Mouse (Mus musculus) layer of hippocampus, adult 11-12 months (tissue): ENCODE results near the gene Sipa1l1.
"Not testable (repeated sequence)": the region's sequence is repeated elsewhere in the genome, so short reads cannot be mapped to it uniquely, and the experiment has no call there.

ENCODE experiments used
- DNase-seq: peaks from one replicate; pipeline ENCODE4 v3.0.0; 2022; ENCODE audit warnings: low spot score

Gene Sipa1l1

DNA sequence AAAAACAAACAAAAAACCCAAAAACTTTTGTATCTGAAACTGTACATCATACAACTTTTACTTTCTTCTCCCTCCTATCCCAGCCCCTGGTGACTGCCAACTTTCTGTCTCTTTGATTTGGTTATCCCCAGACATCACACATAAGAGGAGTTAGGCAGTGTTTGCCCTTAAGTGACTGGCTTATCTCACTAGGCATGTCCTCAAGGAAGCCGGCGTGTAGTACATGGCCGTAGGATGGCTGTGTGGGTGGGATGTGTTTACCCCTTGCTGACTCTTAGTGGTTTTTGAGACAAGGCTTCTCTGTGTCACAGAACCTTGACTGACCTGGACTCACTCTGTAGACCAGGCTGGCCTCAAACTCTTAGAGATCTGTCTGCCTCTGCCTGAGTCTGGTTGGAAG, 6.6 kb downstream of the Sipa1l1 start:
- DNase-seq: no peak

DNA sequence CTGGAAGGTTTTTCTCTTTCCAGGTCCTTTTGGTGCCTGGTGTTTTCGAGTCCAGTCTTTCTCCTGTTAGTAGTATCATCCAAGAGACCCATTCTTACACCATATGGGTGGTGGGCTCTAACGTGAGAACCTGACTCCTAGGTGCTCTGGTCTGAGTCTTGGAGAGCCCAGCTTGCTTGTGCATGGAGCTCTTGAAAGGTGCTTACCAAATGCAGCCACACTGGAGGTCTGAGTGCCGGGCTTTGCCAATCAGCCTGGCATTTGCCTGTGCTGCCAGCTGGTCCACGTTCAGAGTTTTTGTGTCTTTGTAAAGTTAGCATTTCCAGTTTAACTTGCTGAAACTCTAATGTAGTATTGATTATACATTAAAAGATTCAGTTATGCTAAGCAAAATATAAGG, 9.5 kb downstream of the Sipa1l1 start:
- no peak for DNase-seq

DNA sequence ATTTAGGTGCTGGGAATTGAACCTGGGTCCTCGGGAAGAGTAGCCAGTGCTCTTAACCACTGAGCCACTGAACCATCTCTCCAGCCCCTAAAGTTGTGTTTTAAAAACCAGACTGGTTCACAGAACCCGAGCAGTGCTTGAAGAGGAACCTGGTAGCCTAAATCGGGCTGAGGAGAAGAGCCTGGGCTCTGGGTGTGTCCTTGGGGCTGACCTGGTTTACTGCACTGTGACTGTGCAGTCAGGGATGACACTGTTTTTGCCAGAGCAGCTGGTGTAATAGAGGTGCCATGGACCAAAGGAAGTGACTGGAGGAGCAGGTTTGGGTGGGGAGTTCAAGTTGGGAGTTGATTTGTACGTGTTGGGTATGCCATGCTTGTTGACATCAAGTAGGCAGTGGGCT, 10.5 kb downstream of the Sipa1l1 start:
- DNase-seq: no peak

DNA sequence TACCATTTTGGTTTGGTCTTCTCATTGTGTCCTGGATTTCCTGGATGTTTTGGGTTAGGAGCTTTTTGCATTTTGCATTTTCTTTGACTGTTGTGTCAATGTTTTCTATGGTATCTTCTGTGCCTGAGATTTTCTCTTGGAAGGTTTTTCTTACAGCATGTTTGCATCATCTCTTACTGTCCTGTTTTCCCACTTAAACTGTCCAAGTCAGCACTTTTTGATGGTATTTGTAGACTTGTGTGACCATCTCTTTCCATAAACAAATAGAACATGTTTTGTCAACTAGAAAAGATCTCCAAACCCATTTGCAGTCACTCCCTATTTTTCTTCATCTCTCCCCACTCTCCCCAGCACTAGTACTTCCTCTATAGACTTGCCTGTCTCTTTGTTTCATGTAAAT, 17.0 kb downstream of the Sipa1l1 start:
- DNase-seq: not testable (repeated sequence)

DNA sequence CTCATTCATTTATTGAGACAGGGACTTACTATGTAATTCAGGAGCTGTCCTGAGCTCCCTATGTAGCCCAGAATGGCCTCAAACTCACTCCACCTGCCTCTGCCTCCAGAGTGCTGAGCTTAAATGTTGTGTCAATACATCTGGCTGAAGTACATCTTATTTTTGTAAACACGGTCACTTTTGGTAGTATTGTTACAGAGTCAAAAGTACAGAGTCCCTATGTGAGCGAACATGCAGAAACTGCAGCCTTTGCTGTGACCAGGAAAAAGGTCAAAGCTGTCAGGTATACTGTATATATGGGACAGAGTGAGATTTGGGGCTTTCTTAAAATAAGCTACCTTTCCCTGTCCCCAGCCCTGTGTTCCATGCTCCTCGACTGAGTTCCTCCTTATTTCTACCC, 17.6 kb downstream of the Sipa1l1 start:
- no peak for DNase-seq

DNA sequence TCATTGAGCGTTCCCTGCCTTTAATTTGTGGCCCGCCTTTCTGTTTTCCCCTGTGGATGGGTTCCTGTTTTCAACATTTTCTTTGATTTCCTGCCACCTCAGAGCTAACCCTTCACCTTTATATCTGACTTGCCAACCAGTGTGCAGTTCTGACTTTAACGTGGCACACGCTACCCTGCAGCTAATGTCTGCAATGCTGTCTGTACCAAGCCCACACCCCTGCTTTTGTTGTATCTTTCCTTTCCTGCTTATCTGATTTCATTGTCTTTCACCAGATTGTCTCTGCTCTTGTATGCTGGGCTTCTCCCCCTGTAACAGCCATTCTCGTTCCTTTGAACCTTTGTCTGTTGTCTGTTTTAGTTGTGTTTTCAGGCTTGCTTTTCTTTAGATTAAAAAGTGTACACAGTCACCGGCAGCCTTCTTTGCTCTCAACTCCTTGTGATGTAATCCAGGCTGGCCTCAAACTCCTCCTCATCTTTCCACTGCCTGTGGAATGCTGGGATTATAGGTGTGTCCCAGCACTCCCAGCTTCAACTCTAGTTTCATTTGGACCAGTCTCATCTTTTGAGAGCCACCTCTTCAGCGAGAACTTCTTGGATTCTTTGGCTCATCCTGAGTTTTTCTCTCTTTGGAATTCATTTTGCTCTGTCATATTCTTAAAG, 18.2 kb downstream of the Sipa1l1 start:
- no peak for DNase-seq

DNA sequence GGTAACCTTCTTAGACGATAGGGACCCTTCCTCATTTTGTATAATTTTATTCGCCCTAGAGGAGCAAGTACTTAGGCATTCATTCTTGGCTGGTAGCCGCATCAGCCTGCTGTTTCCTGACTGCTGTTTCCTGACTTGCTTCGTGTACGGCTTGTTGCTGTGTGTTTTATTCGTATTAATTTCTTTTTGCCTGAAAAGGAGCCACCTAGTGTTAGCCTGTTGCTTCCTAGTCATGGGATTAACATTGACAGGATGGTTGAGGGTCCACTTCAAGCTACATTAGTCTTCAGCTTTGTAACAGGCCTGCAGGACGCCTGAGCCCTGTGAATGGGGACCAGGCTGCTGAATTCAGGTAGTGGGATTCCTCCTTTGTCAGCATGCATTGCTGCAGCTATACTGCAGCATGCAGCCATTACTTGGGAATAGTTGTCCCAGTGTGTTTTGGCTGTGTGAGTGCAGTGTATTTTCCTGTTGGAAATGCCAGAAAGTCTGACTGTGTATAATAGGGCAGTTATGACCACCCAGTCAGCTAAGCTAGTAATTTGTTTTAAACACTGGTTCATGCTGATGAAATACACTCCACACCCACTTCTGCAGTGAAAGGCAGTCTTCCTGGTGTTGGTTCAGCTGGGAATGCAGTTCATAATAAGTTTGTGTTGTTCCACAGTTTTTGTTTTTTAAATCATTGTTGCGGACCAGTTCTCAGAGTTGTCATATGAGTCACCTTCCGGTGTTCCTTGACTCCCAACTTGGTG, 19.4 kb downstream of the Sipa1l1 start:
- no peak for DNase-seq

DNA sequence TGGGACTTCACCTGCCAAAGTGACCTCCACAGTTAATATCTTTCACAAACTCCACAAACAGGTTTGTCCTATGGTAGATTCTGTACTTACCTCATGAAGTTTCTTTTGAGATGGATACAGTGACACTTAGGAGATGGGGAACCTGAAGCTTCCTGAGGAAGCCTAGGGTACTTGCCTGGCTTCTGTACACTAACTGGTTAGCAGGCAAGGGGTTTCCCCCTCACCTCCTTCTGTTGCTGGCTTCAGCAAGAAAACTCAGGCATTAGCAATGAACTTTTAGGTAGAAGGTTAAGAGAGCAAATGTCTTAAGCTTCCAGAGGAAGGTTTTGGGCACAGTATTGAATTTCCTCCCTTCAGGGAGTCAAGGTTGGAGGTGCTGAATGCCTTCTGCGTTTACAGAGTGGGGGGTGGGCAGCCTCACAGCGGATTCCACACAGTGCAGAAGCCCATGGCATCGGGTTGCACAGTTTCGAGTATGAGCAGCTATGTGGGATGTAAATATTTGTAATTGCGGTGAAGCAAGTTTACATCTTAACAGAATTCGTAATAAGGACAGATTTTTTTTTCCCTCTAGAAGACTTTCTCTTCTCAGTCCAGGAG, 20.1 kb downstream of the Sipa1l1 start:
- no peak for DNase-seq

DNA sequence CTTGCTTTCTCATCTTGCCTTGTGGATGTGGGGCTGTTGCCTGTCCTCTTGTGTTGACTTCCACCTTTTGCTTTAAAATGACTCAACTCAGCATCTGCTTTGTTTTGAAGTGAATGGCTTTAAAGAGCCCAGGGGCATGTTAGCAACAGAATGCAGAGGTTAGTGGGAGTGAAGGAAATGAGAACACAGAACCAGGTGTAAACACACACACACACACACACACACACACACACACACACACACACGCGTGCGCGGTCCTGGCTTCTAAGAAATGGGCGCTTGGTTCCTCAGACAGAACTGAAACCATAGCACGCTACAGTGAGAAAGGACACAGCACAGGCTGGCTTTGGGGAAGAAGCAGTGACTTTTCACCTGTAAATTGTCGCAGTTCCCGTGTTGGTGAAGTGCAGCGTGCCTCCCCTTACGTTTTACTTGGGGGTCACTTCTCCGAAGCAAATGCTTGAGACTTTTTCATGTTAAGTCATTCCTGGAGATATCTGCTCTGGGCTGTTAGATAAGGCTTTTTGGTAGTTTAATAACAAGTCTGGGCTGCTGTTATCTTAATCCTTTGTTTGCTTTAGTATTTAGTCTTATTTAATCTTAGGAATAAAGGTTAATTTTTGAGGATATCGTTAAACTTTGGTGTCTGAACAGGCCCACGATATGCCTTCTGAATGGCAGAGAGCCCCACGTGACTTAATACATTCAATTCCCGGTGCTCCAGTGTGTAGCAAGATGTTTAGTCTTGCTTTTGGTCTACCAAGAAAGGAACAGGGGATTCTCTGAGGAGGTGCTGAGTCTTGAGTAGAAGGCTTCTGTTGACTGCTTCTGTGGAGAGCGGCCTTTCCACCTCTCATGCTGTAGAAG, 20.8 kb downstream of the Sipa1l1 start:
- DNase-seq: no peak

DNA sequence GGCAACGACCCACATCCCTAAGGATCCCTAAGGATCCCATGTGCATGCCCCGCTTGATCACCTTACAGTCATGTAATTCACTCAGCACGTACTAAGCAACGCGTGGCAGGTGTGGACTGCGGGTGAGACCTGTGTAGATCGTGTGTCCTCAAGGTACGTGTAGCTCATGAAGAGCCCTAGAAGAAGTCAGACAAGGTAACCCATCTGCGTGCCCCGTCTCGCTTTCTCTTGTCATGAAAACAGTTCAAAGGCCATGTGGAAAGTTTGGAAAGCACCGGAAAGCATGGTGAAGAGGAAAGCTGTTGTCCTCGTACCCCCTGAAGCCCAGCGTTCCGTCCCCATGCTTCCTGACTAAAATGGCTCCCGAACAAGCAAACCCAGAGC, 21.5 kb downstream of the Sipa1l1 start:
- DNase-seq: no peak

DNA sequence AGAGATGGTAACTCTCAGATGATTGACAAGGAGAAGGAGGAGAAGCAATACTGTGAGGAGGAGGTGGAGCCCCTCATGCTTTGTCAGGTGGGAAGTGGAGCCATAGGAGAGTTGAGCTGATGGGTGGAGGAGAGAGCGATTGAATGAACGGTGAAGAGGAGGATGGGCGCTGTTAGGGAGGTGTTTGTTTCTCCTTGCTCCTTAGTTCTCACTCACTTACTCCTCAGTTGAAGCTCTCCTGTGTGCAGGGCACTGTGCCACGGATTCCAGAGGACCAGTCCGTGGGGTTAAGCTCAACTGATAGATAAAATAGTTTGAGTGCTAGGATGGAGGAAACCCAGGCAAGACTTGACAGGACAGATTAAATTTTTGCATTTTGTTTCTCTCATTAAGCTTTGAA, 22.6 kb downstream of the Sipa1l1 start:
- DNase-seq: no peak

DNA sequence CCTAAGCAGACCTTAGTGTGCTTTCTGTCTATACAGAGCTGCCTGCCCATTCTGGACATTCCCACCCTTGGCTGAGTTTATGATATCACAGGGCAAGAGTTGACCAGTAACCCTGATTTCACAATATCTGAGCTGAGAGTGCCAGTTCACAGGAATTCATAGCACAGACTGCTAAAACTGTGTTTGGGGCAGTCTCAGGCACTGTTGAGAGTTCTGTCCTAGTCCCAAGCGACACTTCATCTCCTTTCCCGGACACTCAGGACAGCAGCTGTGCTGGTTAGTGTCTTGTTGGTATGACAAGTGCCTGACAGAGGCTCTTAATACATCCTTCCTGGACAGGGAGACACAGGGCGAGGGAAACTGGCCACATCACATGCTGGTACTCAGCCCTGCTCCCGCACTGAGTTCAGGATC, 23.5 kb downstream of the Sipa1l1 start:
- DNase-seq: no peak

DNA sequence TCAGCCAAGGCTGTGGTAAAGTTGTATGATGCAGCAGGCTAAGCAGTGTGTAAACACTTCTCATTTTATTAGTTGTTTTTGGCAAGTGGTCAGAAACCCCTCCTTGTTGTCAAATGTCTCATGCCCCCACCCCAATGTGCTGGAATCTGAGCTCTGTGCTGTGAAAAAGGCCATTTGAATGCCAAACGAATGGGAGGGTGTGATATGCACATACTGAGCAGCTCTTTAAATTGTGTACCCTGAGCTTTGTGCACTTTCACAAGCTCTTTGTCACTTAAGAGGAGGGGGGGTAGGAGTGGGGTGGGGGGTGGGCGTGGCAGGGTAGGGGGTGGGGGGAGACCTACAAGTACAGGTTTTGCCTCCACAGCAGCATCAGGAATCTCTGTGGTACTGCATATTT, 24.4 kb downstream of the Sipa1l1 start:
- DNase-seq: no peak

DNA sequence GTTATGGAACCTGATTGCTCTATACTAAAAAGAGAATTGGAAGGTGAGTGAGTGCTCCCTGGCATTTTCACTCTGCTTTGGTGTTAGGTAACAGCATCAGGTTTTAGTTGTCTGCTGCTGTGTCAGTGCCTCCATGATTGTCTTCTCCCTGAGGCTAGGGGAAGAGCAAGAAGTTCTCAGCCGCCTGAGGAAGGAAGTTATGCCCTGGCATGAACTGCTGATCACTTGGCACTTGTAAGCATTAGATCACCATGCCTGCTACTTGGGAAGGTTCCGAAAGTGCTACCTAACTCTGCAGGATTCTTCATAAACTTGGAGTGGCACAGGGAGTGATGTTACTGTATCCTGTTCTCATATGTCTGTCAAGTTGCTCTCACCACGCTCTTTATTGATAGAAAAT, 25.8 kb downstream of the Sipa1l1 start:
- DNase-seq: no peak

DNA sequence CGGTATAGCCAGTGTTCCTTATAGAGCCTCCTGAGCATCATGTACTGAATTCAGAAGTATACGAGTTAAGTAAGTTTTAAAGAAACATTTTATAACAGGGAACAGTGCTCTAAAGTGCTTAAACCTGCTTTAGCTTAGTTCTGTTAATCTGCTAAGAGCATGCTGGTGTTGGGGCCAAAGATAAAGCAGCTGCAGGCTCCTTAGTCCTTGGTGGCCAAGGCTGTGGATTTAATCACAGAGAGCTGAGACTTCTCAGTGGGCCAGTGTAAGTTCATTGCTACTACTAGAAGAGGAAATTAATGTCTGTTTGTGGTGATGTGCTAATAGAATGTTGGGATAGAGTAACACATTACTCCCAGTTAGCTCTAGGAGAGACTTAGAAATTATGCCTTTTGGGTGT, 27.1 kb downstream of the Sipa1l1 start:
- DNase-seq: no peak

DNA sequence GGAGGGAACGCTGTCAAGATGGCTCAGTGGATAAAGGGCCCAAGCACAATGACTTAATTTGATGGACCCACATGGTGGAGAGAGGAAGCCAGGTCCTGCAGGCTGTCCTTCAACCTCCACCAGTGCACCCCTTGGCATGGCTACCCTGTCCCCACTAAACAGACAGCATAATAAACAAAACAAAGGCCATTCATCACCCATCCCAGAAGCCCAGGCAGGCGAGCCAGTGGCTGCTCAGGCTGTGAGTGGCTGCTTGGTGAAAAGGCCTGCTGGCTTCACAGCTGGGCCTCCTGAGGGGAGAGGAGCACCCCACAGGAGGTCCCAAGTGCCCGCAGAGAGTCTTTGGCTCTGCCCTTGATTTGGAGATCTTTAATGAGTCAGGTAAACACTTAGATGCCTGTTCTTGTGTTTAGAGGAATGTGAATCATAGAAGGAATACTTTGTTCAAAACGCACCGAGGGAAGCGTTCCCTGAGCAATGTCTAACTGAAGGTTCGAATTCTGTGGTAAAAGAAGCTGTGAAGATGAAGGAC, 27.6 kb downstream of the Sipa1l1 start:
- DNase-seq: no peak

DNA sequence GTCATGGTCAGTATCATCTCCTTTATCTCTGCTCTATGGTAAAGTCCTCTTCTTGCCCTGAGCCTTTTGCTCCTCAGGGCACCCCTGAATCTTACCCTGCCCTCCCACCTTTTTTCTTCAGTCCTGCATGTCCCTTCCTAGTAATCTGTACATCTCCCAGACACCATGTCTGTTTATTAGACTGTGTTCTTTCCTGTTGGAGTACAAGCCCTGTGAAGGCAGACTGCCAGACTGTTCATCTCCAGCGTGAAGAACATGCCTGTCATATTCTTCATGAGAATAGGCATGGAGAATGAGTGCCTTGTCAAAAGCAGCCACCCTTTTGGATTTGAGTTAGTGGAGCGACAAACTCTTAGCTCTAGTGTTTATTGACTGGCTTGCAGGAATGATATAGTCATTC, 28.1 kb downstream of the Sipa1l1 start:
- no peak for DNase-seq

DNA sequence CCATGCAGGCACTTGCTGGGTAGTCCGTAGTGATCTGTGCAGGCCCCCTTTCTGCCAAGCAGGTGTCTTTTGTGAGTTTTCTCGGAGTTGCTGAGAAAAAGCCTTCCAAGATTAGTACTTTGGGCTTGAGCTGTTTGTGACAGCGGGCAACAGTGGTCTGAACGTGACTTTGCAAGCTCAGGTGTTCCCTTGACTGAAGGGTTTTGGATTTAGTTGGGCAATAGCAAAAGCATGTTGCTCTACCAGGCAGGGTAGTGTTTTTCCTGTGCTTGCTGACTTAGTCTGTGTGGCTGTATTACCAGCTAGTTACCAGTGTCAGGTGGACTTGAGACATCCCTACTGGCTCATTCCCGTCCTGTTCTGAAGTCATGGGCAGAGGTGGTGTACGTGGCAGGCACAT, 30.2 kb downstream of the Sipa1l1 start:
- no peak for DNase-seq

DNA sequence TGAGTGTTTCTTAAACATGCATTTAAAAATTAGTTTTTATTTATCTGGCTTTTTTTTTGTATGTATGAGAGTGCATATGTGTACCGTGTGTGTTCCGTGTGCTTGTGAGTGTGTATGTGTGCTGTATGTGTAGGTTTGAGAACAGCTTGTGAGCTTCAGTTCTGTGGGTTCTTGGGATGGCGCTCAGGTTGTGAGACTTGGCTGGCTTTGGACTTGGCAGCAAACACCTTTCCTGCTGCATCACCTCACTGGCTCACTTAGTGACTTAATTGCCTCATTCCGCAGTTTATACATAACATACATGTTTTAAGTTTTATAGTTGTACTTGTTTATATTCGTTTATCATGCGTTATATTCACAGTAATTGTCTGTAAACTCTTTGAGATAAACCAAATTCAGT, 35.0 kb downstream of the Sipa1l1 start:
- DNase-seq: no peak

DNA sequence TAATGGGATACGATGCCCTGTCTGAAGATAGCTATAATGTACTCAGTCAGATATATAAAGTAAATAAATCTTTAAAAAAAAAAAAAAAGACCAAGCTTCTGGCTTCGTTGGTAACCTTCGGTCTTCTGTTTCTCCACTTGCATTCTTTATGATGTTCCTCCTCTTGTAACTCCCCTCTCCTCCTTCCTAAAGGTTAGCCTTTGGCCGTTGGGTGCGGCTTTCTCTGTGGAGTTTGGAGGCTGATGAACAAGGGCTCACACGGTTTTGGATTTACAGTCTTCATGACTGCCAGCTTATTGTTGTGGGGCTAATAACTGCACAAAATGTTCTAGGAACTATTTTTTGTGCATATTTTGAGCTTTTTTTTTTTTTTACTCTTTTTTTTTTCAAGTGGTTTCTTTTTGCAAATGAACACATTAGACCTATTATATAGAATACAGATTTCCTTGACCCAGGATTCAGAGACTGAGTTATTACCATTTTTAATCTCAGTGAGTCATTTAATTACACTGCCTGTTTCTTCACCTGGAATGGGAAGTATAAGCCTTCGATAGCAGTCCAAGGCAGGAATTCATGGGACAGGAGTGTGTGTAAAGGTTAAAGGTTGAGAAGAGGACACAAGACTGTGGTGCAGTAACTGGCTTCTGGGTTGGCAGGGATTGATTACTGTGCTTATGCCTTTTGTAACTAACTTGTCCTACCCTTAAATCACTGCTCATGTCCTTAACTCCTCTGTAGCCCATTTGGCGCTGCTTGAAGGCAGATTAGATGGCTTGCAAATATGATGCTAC, 37.9 kb downstream of the Sipa1l1 start:
- DNase-seq: no peak

DNA sequence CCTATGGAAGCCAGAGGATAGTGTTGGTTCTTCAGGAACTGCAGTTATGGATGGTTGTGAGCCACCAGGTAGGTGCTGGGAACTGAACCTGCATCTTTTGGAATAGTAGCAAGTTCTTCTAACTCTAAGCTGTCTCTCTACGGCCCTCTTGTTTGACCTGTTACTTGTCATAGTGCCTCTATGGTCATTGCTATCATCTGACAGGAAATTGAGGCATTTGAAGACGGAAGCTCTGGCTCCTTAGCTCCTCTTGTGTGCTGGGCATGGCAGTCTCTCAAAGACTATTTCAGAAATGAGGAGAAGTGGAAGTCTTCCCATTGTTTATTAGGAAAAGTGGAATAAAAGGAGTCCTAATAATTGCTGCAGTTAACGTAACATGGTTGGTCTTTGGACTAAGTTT, 38.9 kb downstream of the Sipa1l1 start:
- no peak for DNase-seq

DNA sequence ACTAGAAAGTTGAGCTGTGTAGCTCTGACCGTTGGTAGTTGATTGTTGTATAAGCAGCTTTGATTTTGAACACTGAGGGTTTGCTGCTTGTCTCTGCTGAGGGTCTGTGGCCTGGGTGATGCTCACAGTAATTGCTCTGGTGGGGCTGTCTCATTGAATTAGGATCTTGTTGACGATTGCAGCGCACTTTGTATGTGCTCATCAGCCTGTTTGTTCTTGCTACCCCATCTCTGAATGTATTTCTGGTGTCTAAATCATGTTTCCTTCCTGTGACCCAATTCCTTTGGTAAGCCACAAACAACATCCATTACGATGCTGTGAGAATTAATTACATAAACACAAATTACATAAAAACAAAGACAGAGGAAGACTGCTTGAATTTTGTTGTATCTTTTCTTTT, 39.5 kb downstream of the Sipa1l1 start:
- DNase-seq: no peak
